Mouse (Mus musculus): ENCODE data around the gene Gm20538. TPM values are rescaled to one million over a fixed set of nuclear protein-coding genes. Genes with fewer than 3 reads are reported as not detected.

The Gm20538 gene
- polyA plus RNA-seq, 1 experiment from 2014 or later: not detected

DNA sequence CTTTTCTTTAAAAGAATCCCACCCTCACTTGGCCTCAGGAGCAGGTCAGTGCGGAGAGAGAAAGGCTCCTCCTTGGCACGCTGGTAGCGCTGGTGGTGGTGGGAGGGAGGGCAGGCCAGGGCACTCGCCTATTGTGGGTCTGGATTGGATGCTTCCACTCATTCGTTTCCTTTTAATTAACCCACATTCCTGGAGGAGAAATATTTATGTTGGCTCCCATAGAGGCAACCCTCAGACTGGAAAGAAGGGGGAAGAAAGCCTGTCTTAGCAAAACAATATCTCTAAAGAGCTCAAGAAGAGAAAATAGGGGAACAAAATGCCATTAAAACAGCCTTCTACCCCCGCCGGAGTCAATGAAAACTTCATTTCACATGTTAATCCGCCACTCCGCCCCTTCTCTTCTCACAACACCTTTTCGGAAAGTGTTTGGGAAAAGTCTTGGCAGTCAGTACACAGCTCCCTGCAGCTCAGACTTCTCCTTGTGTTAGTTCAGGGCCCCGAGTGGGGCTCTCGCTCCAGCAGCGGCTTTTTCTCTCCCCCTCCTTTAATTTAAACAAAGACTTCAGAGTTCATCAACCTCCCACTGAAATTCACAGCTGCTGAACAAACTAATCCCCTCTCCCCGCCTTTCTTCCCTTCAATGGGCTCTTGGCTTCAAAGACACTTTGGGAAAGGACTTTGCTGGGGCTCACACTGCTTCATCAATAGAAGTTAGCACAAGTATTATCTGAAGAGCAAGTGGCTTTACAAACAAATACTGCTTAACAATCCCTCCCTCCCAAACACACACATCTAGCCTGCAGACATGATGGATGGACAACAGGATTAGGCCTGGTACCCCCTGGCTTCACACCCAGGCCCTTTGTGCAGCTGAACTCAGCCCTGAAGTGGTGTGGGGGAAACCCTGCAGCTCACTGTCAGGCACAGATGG, 37.8 kb downstream of the Gm20538 start:
- Histone ChIP-seq H3K79me2 (ENCODE audit: inconsistent target) (no peaks in the 10 kb centered on the region), H3K36me3 (ENCODE audit: inconsistent target) (no peaks in the 10 kb centered on the region), H3K4me3 (ENCODE audit: inconsistent target) (no peak overlapping the region), H3K27ac (no peak overlapping the region)
- WGBS (ENCODE audit: missing documents): 81% methylated on average over 14 of the region's 14 CpGs

DNA sequence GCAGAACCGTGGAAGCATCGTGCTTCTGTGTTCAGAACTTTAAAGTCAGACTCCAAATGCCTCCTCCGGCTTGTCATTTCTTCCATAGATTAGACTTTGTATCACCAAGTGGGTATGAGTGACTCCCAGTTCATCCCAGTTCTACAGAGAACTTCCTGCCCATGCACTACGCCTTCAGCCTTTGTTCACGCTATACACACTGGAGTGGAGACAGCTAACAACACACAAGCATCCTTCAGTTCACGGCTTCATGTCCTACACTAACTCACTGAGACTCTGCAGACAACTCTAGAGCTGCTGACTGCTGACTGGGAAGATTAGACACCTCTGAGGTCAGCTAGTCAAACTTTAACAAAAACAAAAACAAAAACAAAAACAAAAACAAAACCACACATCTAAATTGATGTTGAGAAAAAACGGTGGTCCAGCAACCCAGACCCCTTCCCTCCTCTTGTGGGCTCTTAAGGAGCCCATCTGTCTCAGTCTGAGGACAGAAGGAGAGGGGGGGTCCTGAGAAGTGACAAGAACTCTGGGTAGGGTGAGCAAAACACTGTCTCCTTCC, 38.6 kb downstream of the Gm20538 start:
- no peak overlapping the region for H3K4me3 ChIP-seq (ENCODE audit: inconsistent target)
- 54% methylated on average over 7 of the region's 7 CpGs for WGBS (ENCODE audit: missing documents)
- H3K36me3 ChIP-seq (ENCODE audit: inconsistent target): no peaks in the 10 kb centered on the region

GRCm38 (mm10) chr19:44513054-44513833, 39.4 kb downstream of the Gm20538 start:
- Histone ChIP-seq H3K79me2 (ENCODE audit: inconsistent target) (no peaks in the 10 kb centered on the region), H3K27ac (no peak overlapping the region), H3K36me3 (ENCODE audit: inconsistent target) (no peaks in the 10 kb centered on the region), H3K4me3 (ENCODE audit: inconsistent target) (no peak overlapping the region)
- 32% methylated on average over 11 of the region's 11 CpGs for WGBS (ENCODE audit: missing documents)

More for the DNA sequence above, 38.6 kb downstream of the Gm20538 start:
- H3K79me2 ChIP-seq (ENCODE audit: inconsistent target): no peaks in the 10 kb centered on the region
- H3K27ac ChIP-seq: no peak overlapping the region

- no peak overlapping the region for H3K27ac ChIP-seq
- no peak overlapping the region for H3K4me3 ChIP-seq (ENCODE audit: inconsistent target)
- no peaks in the 10 kb centered on the region for H3K79me2 ChIP-seq (ENCODE audit: inconsistent target)
- H3K36me3 ChIP-seq (ENCODE audit: inconsistent target): no peaks in the 10 kb centered on the region
- 44% methylated on average over 5 of the region's 5 CpGs for WGBS (ENCODE audit: missing documents)
Observed at GRCm38 (mm10) chr19:44512601-44513000, 40.0 kb downstream of the Gm20538 start.

DNA sequence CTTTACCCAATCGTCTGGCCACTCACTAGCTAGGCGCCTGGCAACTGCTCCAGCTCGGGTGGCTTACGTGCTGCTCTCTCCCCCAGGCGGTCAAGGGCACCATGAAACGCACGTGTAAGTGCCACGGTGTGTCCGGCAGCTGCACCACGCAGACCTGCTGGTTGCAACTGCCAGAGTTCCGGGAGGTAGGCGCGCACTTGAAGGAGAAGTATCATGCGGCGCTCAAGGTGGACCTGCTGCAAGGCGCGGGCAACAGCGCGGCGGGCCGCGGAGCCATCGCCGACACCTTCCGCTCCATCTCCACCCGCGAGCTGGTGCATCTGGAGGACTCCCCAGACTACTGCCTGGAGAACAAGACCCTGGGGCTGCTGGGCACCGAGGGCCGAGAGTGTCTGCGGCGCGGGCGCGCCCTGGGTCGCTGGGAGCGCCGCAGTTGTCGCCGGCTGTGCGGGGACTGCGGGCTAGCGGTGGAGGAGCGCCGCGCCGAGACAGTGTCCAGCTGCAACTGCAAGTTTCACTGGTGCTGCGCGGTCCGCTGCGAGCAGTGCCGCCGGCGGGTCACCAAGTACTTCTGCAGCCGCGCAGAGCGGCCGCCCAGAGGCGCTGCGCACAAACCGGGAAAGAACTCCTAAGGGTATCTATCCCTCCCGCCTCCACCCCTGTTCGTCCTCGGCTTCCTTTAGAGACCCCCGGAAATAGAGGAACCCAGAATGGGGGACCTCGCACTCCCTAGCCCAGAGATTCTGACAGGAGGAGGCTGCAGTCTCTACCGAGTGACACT, 41.0 kb downstream of the Gm20538 start:
- H3K27ac ChIP-seq: no peak overlapping the region
- H3K79me2 ChIP-seq (ENCODE audit: inconsistent target): no peaks in the 10 kb centered on the region
- 3% methylated on average over 66 of the region's 66 CpGs for whole genome bisulfite sequencing (ENCODE audit: missing documents)
- no peak overlapping the region for H3K4me3 ChIP-seq (ENCODE audit: inconsistent target)
- no peaks in the 10 kb centered on the region for H3K36me3 ChIP-seq (ENCODE audit: inconsistent target)

GRCm38 (mm10) chr19:44510534-44511175, 42.0 kb downstream of the Gm20538 start:
- Histone ChIP-seq H3K4me3 (ENCODE audit: inconsistent target) (no peak overlapping the region), H3K36me3 (ENCODE audit: inconsistent target) (no peaks in the 10 kb centered on the region), H3K79me2 (ENCODE audit: inconsistent target) (no peaks in the 10 kb centered on the region), H3K27ac (no peak overlapping the region)
- 6% methylated on average over 11 of the region's 12 CpGs for WGBS (ENCODE audit: missing documents)

- Histone ChIP-seq H3K27ac (no peak overlapping the region), H3K79me2 (ENCODE audit: inconsistent target) (no peaks in the 10 kb centered on the region), H3K36me3 (ENCODE audit: inconsistent target) (no peaks in the 10 kb centered on the region), H3K4me3 (ENCODE audit: inconsistent target) (no peak overlapping the region)
- WGBS (ENCODE audit: missing documents): 68% methylated on average over 4 of the region's 4 CpGs
Observed at GRCm38 (mm10) chr19:44502741-44503140, 49.9 kb downstream of the Gm20538 start.

- Histone ChIP-seq H3K27ac (no peak overlapping the region), H3K79me2 (ENCODE audit: inconsistent target) (no peaks in the 10 kb centered on the region), H3K36me3 (ENCODE audit: inconsistent target) (no peaks in the 10 kb centered on the region), H3K4me3 (ENCODE audit: inconsistent target) (no peak overlapping the region)
- 90% methylated on average over 6 of the region's 6 CpGs for WGBS (ENCODE audit: missing documents)
Observed at GRCm38 (mm10) chr19:44501925-44502324, 50.7 kb downstream of the Gm20538 start.

- Histone ChIP-seq H3K4me3 (ENCODE audit: inconsistent target) (no peak overlapping the region), H3K79me2 (ENCODE audit: inconsistent target) (no peaks in the 10 kb centered on the region), H3K36me3 (ENCODE audit: inconsistent target) (no peaks in the 10 kb centered on the region), H3K27ac (no peak overlapping the region)
- 63% methylated on average over 5 of the region's 5 CpGs for WGBS (ENCODE audit: missing documents)
Observed at GRCm38 (mm10) chr19:44500240-44500639, 52.4 kb downstream of the Gm20538 start.

- WGBS (ENCODE audit: missing documents): 92% methylated on average over 2 of the region's 6 CpGs
- no peaks in the 10 kb centered on the region for H3K79me2 ChIP-seq (ENCODE audit: inconsistent target)
Observed at GRCm38 (mm10) chr19:44498936-44499335, 53.7 kb downstream of the Gm20538 start.

DNA sequence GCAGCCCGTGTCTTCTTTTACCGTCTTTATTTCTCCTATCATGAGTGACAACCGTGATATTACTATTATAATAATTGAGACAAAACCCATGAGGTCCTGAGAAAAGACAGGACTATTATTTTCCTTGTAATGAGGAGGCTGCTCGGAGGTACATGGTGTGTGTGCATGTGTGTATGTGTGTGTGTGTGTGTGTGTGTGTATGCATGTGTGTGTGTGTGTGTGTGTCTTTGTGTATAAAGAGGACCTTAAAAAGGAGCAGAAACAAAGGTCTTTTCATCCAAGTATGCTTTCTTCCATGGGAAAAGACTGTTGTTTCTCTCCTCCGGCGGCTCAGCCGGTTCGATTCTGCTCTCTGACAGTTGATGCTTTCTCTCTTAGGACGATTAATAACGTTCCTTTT, 55.7 kb downstream of the Gm20538 start:
- no peak overlapping the region for H3K4me3 ChIP-seq (ENCODE audit: inconsistent target)
- WGBS (ENCODE audit: missing documents): 70% methylated on average over 10 of the region's 10 CpGs
- H3K79me2 ChIP-seq (ENCODE audit: inconsistent target): no peaks in the 10 kb centered on the region
- H3K36me3 ChIP-seq (ENCODE audit: inconsistent target): no peaks in the 10 kb centered on the region
- no peak overlapping the region for H3K27ac ChIP-seq

More at GRCm38 (mm10) chr19:44498936-44499335, 53.7 kb downstream of the Gm20538 start:
- H3K36me3 ChIP-seq (ENCODE audit: inconsistent target): no peaks in the 10 kb centered on the region
- H3K4me3 ChIP-seq (ENCODE audit: inconsistent target): no peak overlapping the region
- H3K27ac ChIP-seq: no peak overlapping the region

GRCm38 (mm10) chr19:44496511-44496910, 56.1 kb downstream of the Gm20538 start:
- Histone ChIP-seq H3K27ac (no peak overlapping the region), H3K36me3 (ENCODE audit: inconsistent target) (no peaks in the 10 kb centered on the region), H3K4me3 (ENCODE audit: inconsistent target) (no peak overlapping the region), H3K79me2 (ENCODE audit: inconsistent target) (no peaks in the 10 kb centered on the region)
- 3% methylated on average over 8 of the region's 8 CpGs for WGBS (ENCODE audit: missing documents)

Measured in macrophage (primary cell).